Mouse (Mus musculus) stomach, postnatal 0 days (tissue): ENCODE results near the gene Lrrc46. TPM values are rescaled to one million over a fixed set of nuclear protein-coding genes. Genes with fewer than 3 reads are reported as not detected.

ENCODE experiments used
- ATAC-seq: fragments of 200-750 bp; cut with Nextera tagmentation; 2 replicates; pipeline ENCODE4 v1.8.0; 2017; ENCODE audit not compliant: low FRiP score, low TSS enrichment
- DNase-seq: peaks from one replicate; pipeline ENCODE4 v3.0.0-alpha.2; 2016; ENCODE audit warnings: low spot score
- H3K27ac ChIP-seq: fragments of 300-500 bp; sonication (generic); replicated peaks from 2 replicates; pipeline ENCODE4 v1.5.1; 2014; ENCODE audit warnings: mild to moderate bottlenecking, control low read depth
- H3K27me3 ChIP-seq: fragments of 300-500 bp; sonication (generic); 2 replicates; pipeline ENCODE4 v1.6.1; 2014; ENCODE audit warnings: low read length; ENCODE audit not compliant: control insufficient read depth, insufficient read depth
- H3K36me3 ChIP-seq: fragments of 300-500 bp; sonication (generic); 2 replicates; pipeline ENCODE4 v1.6.1; 2014; ENCODE audit warnings: low read length, mixed read lengths; ENCODE audit not compliant: control insufficient read depth, insufficient read depth
- H3K4me1 ChIP-seq: fragments of 300-500 bp; sonication (generic); replicated peaks from 2 replicates; pipeline ENCODE4 v1.6.1; 2014; ENCODE audit warnings: antibody characterized with exemption; ENCODE audit not compliant: control insufficient read depth, insufficient read depth
- H3K4me2 ChIP-seq: fragments of 300-500 bp; sonication (generic); replicated peaks from 2 replicates; pipeline ENCODE4 v1.6.1; 2014; ENCODE audit warnings: low read depth, mild to moderate bottlenecking, control low read depth, moderate library complexity
- H3K4me3 ChIP-seq: fragments of 300-500 bp; sonication (generic); 2 replicates; pipeline ENCODE4 v1.5.1; 2014; ENCODE audit warnings: low read depth, low read length, control low read depth
- H3K9ac ChIP-seq: fragments of 300-500 bp; sonication (generic); 2 replicates; pipeline ENCODE4 v1.6.1; 2014; ENCODE audit warnings: mild to moderate bottlenecking, low read length, control low read depth, mixed read lengths
- H3K9me3 ChIP-seq: fragments of 300-500 bp; sonication (generic); 2 replicates; pipeline ENCODE4 v1.6.1; 2016; ENCODE audit warnings: low read length; ENCODE audit not compliant: control insufficient read depth
- CTCF ChIP-seq: IDR thresholded peaks from 2 replicates; pipeline ENCODE4 v1.5.1; 2016; ENCODE audit warnings: antibody characterized with exemption, low read depth, mild to moderate bottlenecking, moderate library complexity
- EP300 ChIP-seq: optimal IDR thresholded peaks from 2 replicates; pipeline ENCODE3; 2016; ENCODE audit warnings: antibody characterized with exemption
- WGBS: fragments of 180-500 bp; shearing (Covaris S2); extraction: QIAGEN DNeasy Blood & Tissue Kit; methylation state at CpG from one replicate; pipeline ENCODE4 v1.1.7; 2014; 5-methylcytosine and 5-hydroxymethylcytosine counted together
- polyA plus RNA-seq: library from polyadenylated mRNA; unstranded; fragments of >200 nt; fragmentation: Nextera tagmentation; extraction: Ambion mirVana; gene quantifications from 2 replicates; pipeline ENCODE4 v1.2.1, GENCODE M21; 2015

Lrrc46 gene
- polyA plus RNA-seq, 1 experiment from 2014 or later: 0.36 TPM

GRCm38 (mm10) chr11:97052219-97052646, 11.0 kb upstream of the Lrrc46 start:
- WGBS: 15% methylated on average over 11 of the region's 11 CpGs
- peaks cover 5% of the 10 kb centered on the region for H3K4me1 ChIP-seq
- peak overlapping the region; percentile 81 for H3K4me2 ChIP-seq
- H3K9me3 ChIP-seq: no peaks in the 10 kb centered on the region
- TF ChIP-seq CTCF: no peak
- TF ChIP-seq EP300: no peak
- no peaks in the 10 kb centered on the region for H3K27me3 ChIP-seq
- H3K27ac ChIP-seq: peak overlapping the region; percentile 77; the same call in 1 of the 2 replicates
- peak; percentile 85 for ATAC-seq
- peaks cover 10% of the 10 kb centered on the region for H3K36me3 ChIP-seq
- peak; percentile 90 for DNase-seq
- peak overlapping the region; percentile 69 for H3K4me3 ChIP-seq
- H3K9ac ChIP-seq: peak overlapping the region; percentile 78

GRCm38 (mm10) chr11:97050944-97051586, 9.9 kb upstream of the Lrrc46 start:
- DNase-seq (peak; percentile 56), ATAC-seq (0 out of 2 replicates have a peak, but pooled peaks have one; percentile 3)
- TF ChIP-seq EP300 (no peak), CTCF (no peak)
- WGBS: 25% methylated on average over 13 of the region's 13 CpGs
- Histone ChIP-seq H3K9ac (peak overlapping the region; percentile 78), H3K27ac (peak overlapping the region; percentile 77), H3K9me3 (no peaks in the 10 kb centered on the region), H3K36me3 (peaks cover 14% of the 10 kb centered on the region), H3K27me3 (no peaks in the 10 kb centered on the region), H3K4me3 (peak overlapping the region; percentile 69), H3K4me2 (peak overlapping the region; percentile 81), H3K4me1 (peaks cover 5% of the 10 kb centered on the region)

- 6% methylated on average over 18 of the region's 18 CpGs for WGBS
- peak within 1 kb of the TSS; percentile 78 for H3K9ac ChIP-seq
- ATAC-seq: peak; percentile 64
- no peaks in the 10 kb centered on the region for H3K27me3 ChIP-seq
- peaks cover 13% of the 10 kb centered on the region for H3K36me3 ChIP-seq
- H3K9me3 ChIP-seq: no peaks in the 10 kb centered on the region
- peaks cover 5% of the 10 kb centered on the region for H3K4me1 ChIP-seq
- H3K27ac ChIP-seq: peak within 1 kb of the TSS; percentile 77
- peak within 1 kb of the TSS; percentile 69 for H3K4me3 ChIP-seq
- H3K4me2 ChIP-seq: peak within 1 kb of the TSS; percentile 81
- DNase-seq: peak; percentile 81
- TF ChIP-seq CTCF: peak; percentile 66
- no peak for TF ChIP-seq EP300
These were observed 9.2 kb upstream of the Lrrc46 start, which contains the start of gene Osbpl7 for GRCm38 (mm10) chr11:97050216-97050943. Osbpl7 (plus strand) TSS chr11:97050628.

- H3K27ac ChIP-seq: no peak overlapping the region
- peaks cover 11% of the 10 kb centered on the region; the same call in 1 of the 2 replicates for H3K36me3 ChIP-seq
- WGBS: 72% methylated on average over 6 of the region's 6 CpGs
- H3K27me3 ChIP-seq: no peaks in the 10 kb centered on the region
- ATAC-seq (no peak), DNase-seq (no peak)
- peaks cover 5% of the 10 kb centered on the region for H3K4me1 ChIP-seq
- TF ChIP-seq CTCF: no peak
- no peak for TF ChIP-seq EP300
- H3K4me3 ChIP-seq: no peak overlapping the region
- no peak overlapping the region for H3K4me2 ChIP-seq
- no peaks in the 10 kb centered on the region for H3K9me3 ChIP-seq
- no peak overlapping the region for H3K9ac ChIP-seq
These were observed 8.4 kb upstream of the Lrrc46 start for GRCm38 (mm10) chr11:97049492-97050085.

GRCm38 (mm10) chr11:97048090-97048650, 7.0 kb upstream of the Lrrc46 start:
- Histone ChIP-seq H3K27ac (no peak overlapping the region), H3K27me3 (no peaks in the 10 kb centered on the region), H3K36me3 (peaks cover 9% of the 10 kb centered on the region; the same call in 1 of the 2 replicates), H3K4me2 (no peak overlapping the region), H3K4me3 (no peak overlapping the region), H3K4me1 (peaks cover 5% of the 10 kb centered on the region), H3K9me3 (no peaks in the 10 kb centered on the region), H3K9ac (no peak overlapping the region)
- DNase-seq (no peak), ATAC-seq (no peak)
- no peak for TF ChIP-seq CTCF
- TF ChIP-seq EP300: no peak
- 75% methylated on average over 8 of the region's 8 CpGs for WGBS
